Mouse (Mus musculus): Measurements from ENCODE around the gene Ripor3.

The Ripor3 gene

DNA sequence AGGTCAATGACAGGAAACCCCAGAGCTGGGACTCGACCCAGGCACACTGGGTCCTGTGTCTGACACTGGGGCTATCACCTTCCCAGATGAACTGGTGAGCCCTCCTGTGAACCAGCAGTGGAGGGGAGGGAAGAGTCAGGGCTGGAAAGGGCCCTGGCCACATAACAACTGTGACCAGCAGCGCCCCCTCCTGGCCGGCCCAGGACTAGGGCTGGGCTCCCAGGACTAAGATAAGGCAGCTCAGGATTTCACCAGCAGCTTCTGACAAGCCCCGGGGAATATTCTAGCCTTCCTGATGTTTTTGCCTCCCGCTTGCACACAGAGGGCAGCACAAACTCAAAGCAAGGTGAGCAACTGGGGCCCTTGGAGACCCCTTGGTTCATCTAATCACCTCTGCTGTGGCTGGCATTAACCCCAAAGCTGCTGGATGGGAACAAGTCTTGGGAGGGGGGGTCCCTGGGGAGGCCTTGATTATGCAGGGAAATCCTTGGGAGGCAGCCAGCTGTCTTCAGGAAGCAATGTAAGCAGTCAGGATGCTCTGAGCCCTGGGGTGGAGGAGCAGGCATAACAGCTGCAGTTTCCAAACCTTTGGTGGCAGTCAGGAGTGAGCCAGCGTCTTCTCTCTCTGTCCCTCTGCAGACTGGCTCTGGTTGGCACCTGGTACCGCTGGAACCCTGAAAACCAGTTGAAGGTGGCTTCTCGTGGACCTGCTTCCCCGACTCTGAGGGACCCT is at the start of gene Ripor3:
Ripor3 (minus strand) TSS at position 683 of the 733 bp plus-strand sequence.
- peak; percentile 77 for DNase-seq (ENCODE audit: extremely low read depth, insufficient read length, low spot score)

- DNase-seq (ENCODE audit: extremely low read depth, insufficient read length, low spot score): peak; percentile 60
These were observed 48.9 kb upstream of the Ripor3 start for GRCm38 (mm10) chr2:168059200-168059790.

- DNase-seq (ENCODE audit: extremely low read depth, insufficient read length, low spot score): peak; percentile 68
These were observed 48.2 kb upstream of the Ripor3 start for GRCm38 (mm10) chr2:168058488-168059199.

DNA sequence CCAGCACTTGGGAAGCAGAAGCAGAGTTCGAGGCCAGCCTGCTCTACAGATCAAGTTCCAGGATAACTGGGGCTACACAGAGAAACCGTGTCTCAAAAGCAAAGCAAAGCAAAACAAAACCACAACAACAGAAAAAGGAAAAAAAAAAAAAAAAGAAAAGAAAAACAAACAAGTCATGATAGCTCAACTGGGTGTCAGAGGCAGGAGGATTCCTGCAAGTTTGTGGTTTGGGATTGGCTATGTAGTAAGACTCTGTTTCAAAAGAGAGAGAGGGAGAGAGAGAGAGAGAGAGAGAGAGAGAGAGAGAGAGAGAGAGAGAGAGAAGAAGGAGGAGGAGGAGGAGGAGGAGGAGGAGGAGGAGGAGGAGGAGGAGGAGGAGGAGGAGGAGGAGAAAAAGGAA is 47.5 kb upstream of the Ripor3 start:
- peak; percentile 50 for DNase-seq (ENCODE audit: extremely low read depth, insufficient read length, low spot score)

DNA sequence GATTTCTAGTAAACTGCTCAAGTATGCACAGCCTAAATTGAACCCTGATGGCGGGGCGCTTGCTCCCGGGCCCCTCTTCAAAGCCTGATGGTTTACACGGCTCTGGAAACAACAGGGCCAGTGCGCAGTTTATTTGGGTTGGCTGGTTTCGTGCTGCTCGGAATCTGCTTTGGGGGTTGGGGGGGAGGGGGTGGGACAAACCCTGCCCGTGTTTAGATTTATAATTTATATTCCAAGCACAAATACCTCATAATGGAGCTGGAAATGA is 46.2 kb upstream of the Ripor3 start:
- no peak for DNase-seq (ENCODE audit: extremely low read depth, insufficient read length, low spot score)

GRCm38 (mm10) chr2:168055910-168056665 is 45.7 kb upstream of the Ripor3 start:
- DNase-seq (ENCODE audit: extremely low read depth, insufficient read length, low spot score): no peak

DNA sequence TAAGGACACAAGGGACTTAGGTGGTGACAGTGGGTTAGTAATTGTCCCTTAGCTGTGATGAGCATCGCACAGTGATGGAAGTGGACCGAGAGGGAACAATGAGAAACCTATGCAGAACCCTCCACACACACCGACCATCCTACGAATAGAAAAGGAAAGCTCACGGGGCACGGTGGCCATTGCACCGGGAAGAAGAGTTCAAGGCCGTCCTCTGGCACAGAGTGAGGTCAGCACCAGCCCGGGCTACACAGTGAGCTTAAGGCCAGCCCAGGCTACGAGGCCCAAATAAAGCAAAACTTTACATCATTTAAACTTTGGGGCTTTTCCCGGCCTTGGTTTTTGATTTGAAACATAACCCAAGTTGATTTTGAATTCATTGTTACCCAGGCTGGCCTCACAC is 43.7 kb upstream of the Ripor3 start:
- no peak for DNase-seq (ENCODE audit: extremely low read depth, insufficient read length, low spot score)

DNA sequence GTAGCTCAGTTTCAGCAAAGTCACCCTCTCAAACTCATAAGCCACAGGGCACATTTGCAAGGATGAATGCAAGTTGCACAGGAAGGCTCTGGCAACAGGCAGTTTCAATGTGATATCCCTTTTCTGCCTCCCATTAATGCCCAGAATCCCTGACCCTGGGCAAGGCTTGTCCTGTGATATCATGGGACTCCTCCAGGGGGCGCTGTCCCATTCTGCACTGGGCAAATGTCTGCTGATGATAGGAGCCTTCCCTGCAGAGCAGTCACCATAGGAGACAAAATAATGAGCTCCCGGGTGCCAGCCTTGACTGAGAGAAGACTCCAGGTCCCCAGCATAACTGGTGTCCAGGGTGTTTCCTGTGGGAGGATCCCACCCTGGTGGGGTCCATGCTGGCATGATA is 42.3 kb upstream of the Ripor3 start:
- no peak for DNase-seq (ENCODE audit: extremely low read depth, insufficient read length, low spot score)

GRCm38 (mm10) chr2:168052156-168052555 is 41.7 kb upstream of the Ripor3 start:
- DNase-seq (ENCODE audit: extremely low read depth, insufficient read length, low spot score): no peak

DNA sequence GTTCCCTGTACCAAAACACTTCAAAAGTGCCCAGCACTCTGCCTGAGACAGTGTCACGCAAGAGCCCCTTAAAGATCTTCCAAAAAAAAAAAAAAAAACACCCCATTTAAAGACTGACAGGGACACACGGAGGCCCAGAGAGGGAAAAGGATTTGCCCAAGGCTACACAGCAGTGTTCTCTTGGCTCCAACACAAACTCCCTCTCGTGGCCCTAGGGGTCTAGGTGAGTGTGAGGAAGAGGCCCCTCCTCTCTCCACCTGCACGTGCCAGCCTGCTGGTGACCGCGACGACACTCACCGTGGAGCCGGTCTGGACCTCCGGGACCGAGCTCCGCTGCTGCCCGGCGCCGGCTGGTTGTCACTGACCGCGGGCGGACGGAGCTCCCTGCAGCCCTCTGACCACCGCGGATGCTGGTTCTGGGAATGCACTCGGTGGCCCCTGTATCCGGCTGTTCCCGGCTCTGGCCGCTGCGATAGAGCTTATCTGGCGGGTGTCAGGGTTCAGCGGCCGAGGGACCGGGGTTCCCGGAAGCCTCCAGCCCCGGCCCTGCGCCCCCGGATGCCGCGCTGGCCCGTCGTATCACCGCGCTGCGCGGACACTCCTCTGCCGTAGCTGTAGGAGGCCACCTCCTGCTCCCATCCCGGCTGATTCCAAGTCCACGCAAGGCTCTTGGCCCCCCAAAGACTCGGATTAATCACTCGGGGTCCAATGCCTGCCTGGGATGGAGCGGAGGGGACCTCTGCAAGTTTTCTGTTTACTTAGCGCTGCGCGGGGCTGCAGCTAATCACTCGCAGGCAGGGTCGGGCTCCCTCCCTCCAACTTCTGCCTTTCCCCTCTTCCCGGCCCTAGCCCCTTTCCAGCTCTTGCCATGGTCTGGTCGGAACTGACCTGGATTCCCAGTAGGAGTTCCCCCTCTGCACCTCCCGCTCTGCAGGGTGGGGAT is 39.9 kb upstream of the Ripor3 start:
- no peak for DNase-seq (ENCODE audit: extremely low read depth, insufficient read length, low spot score)

- DNase-seq (ENCODE audit: extremely low read depth, insufficient read length, low spot score): no peak
These were observed 38.7 kb upstream of the Ripor3 start for GRCm38 (mm10) chr2:168049002-168049635.

DNA sequence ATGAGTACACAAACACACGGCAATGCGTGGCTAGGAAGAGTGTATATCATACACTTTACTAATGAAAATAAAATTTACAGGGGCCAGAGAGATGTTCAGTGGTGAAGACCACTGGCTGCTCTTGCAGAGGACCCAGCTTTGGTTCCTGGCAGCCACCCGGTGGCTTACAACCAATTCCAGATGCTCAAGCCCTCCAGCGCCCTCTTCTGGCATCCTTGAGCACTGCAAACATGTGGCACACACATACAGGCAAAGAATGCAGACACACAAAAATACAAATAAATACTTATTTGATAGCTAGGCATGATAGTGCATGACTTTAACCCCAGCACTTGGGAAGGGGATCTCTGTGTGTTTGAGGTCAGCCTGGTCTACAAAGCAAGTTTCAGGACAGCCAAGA is 36.0 kb upstream of the Ripor3 start:
- DNase-seq (ENCODE audit: extremely low read depth, insufficient read length, low spot score): no peak

GRCm38 (mm10) chr2:168045771-168046170 is 35.4 kb upstream of the Ripor3 start:
- no peak for DNase-seq (ENCODE audit: extremely low read depth, insufficient read length, low spot score)

GRCm38 (mm10) chr2:168045357-168045756 is 34.9 kb upstream of the Ripor3 start:
- DNase-seq (ENCODE audit: extremely low read depth, insufficient read length, low spot score): no peak

- no peak for DNase-seq (ENCODE audit: extremely low read depth, insufficient read length, low spot score)
These were observed 34.4 kb upstream of the Ripor3 start for GRCm38 (mm10) chr2:168044681-168045287.

- no peak for DNase-seq (ENCODE audit: extremely low read depth, insufficient read length, low spot score)
These were observed 31.6 kb upstream of the Ripor3 start for GRCm38 (mm10) chr2:168042019-168042418.

DNA sequence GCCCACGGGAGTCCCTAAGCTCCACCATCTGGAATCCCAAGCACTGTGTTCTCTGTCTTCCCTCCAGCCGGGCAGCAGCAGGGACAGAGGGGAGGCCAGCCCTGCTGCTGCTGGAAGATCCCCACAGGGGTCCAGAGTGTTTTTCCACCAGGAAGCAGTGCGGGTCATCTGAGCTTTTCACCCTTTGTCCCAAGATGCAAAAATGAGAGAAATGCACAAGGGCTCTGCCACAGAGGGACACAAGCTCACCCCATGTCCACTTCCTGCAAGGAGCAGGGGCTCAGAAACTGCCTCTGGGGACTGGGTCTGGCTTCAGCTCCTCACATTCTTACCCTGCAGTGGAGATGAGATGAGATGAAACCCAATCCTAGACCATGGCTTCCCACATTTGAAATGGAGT is 30.3 kb upstream of the Ripor3 start:
- DNase-seq (ENCODE audit: extremely low read depth, insufficient read length, low spot score): no peak

DNA sequence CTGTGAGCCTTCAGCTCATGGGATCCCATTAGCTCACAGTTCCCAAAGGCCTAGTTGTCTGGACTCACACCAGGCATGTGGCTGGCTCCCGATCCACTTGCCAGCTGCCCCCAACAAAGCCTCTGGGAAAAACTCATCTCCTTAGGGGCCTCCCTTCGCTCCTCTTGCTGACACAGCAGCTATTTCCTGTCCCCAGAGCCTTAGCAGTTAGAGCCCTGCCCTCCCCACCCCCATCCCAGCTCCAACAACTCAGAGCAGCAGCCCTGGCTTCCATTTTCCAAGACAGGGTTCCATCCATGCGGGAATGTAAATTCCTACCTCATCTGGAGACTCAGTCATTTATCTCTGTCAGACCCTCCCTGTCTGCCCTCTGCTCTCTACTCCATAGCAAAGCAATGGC is 26.6 kb upstream of the Ripor3 start:
- DNase-seq (ENCODE audit: extremely low read depth, insufficient read length, low spot score): no peak

- no peak for DNase-seq (ENCODE audit: extremely low read depth, insufficient read length, low spot score)
These were observed 25.5 kb upstream of the Ripor3 start for GRCm38 (mm10) chr2:168035907-168036306.

Measured in 3134 (cell line).